Mouse (Mus musculus): ENCODE data around the gene Dnajc7. TPM values are rescaled to one million over a fixed set of nuclear protein-coding genes. Genes with fewer than 3 reads are reported as not detected.
"Not testable (repeated sequence)": the region's sequence is repeated elsewhere in the genome, so short reads cannot be mapped to it uniquely, and the experiment has no call there.

The Dnajc7 gene
- polyA plus RNA-seq, 1 experiment from 2014 or later, result 283 TPM

- Histone ChIP-seq H3K36me3 (ENCODE audit: poor library complexity, severe bottlenecking) (peaks cover 29% of the 10 kb centered on the region), H3K27me3 (0 out of 2 replicates have a peak, but pooled peaks cover 5% of the 10 kb centered on the region), H3K4me1 (peaks cover 32% of the 10 kb centered on the region), H3K4me3 (no peak overlapping the region), H3K9me3 (replicated peaks) (no peaks in the 10 kb centered on the region), H3K4me2 (no peak overlapping the region), H3K9ac (no peak overlapping the region), H3K27ac (no peak overlapping the region)
- WGBS, result 90% methylated on average over 5 of the region's 5 CpGs
- no peak for ATAC-seq
Measured at GRCm38 (mm10) chr11:100628056-100628455, 8.1 kb upstream of the Dnajc7 start.

DNA sequence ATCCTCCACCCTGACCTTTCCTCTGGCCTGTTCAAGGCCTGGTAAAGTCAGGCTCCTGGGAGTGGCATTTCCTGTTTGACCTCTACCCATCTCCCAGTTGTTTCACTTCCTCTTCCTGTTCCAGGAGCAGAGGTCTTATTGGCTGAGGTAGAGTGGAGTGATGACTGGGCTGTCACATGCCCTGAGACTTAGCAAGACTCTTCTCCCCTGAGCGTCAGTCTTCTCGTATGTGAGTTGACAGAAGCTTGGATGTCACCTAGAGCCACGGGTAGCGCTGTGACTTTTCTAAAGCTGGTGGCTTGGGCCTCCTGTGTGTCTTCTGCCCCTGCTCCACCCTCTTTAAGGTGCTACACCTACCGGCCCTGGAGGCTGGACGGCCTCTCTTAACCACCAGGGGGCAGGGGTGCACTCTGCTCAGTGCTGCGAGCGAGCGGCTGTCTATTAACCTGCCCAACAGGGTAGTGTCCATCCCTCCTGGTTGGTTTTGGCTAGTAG is 6.8 kb upstream of the Dnajc7 start:
- no peak overlapping the region for H3K27ac ChIP-seq
- 0 out of 2 replicates have a peak, but pooled peaks cover 3% of the 10 kb centered on the region for H3K27me3 ChIP-seq
- H3K4me2 ChIP-seq, result no peak overlapping the region
- no peaks in the 10 kb centered on the region for H3K9me3 ChIP-seq (replicated peaks)
- peaks cover 32% of the 10 kb centered on the region for H3K4me1 ChIP-seq
- peaks cover 29% of the 10 kb centered on the region for H3K36me3 ChIP-seq (ENCODE audit: poor library complexity, severe bottlenecking)
- H3K4me3 ChIP-seq, result no peak overlapping the region
- 27% methylated on average over 9 of the region's 9 CpGs for WGBS
- H3K9ac ChIP-seq, result no peak overlapping the region
- peak; percentile 58 for ATAC-seq

DNA sequence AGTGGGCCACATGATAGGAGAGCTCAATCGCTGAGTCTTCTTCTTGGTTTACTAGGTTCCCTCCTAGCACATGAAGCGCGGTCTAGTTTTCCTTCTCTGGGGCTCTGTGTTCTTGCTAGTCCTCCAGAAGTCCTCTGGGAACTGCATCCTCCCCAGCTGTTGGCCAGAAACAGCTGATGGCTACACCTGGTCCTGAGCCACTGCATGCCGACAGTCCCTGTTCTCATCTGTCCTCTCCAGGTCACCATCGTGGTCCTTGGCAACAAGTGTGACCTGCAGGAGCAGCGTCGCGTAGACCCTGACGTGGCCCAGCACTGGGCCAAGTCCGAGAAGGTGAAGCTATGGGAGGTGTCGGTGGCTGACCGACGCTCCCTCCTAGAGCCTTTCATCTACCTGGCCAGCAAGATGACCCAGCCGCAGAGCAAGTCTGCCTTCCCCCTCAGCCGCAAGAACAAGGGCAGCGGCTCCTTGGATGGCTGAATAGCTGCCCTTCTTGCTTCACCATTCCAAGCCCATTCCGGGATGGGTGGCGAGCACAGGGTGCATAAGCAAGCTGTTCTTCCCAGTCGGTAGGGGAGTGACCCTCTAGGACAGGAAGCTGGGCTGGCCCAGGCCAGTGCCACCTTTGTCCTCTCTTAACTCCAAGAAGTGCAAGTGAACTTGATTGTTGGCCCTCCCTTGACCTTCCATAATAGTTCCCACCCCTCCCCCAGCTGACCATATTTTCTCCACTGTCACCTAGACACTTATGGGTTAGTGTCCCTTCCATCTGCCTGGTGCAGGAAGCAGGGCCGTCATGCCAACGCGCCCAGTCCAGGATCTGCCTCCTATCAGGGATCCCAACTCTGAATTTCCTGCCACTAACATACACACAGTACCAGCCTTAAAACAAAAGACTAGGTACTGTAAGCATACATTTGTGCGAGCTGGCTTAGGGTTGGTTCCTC is 6.1 kb upstream of the Dnajc7 start:
- ATAC-seq, result no peak
- Histone ChIP-seq H3K27ac (no peak overlapping the region), H3K4me1 (peaks cover 32% of the 10 kb centered on the region), H3K27me3 (0 out of 2 replicates have a peak, but pooled peaks cover 3% of the 10 kb centered on the region), H3K9me3 (replicated peaks) (no peaks in the 10 kb centered on the region), H3K9ac (no peak overlapping the region), H3K4me3 (no peak overlapping the region), H3K4me2 (no peak overlapping the region), H3K36me3 (ENCODE audit: poor library complexity, severe bottlenecking) (peaks cover 29% of the 10 kb centered on the region)
- 94% methylated on average over 23 of the region's 23 CpGs for WGBS

- Histone ChIP-seq H3K9ac (peak overlapping the region; percentile 37), H3K4me1 (peaks cover 33% of the 10 kb centered on the region), H3K27me3 (no peaks in the 10 kb centered on the region), H3K4me3 (peak overlapping the region; percentile 82), H3K36me3 (ENCODE audit: poor library complexity, severe bottlenecking) (peaks cover 29% of the 10 kb centered on the region), H3K9me3 (replicated peaks) (no peaks in the 10 kb centered on the region), H3K4me2 (peak overlapping the region; percentile 78), H3K27ac (no peak overlapping the region)
- 48% methylated on average over 5 of the region's 5 CpGs for WGBS
- no peak for ATAC-seq
Measured at GRCm38 (mm10) chr11:100623867-100624266, 3.9 kb upstream of the Dnajc7 start.

DNA sequence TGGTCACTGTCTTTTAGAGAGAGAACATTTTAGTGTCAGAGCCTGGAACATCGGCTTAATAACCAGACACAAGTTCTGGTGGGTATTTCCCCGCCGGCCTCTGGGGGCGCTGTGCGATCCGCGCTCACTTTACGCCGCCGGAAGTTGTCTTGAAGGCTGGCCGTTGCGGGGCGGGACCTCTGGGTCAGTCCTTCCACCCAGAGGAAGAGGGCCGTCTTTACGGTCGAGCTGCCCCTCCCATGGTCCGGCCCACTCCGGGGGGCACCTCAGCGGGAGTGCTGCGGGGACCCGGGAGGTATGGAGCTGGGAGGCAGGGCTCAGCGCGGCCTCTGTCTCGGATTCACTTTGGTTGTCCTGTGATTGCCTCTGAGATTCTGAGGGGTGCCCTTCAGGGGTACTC is 2.7 kb upstream of the Dnajc7 start:
- peak; percentile 63 for ATAC-seq
- H3K27ac ChIP-seq, result peak overlapping the region; percentile 74
- peak overlapping the region; percentile 89 for H3K9ac ChIP-seq
- peak overlapping the region; percentile 78 for H3K4me2 ChIP-seq
- H3K36me3 ChIP-seq (ENCODE audit: poor library complexity, severe bottlenecking), result peaks cover 29% of the 10 kb centered on the region
- under 1% methylated on average over 24 of the region's 24 CpGs for WGBS
- peaks cover 32% of the 10 kb centered on the region for H3K4me1 ChIP-seq
- H3K27me3 ChIP-seq, result no peaks in the 10 kb centered on the region
- peak overlapping the region; percentile 82 for H3K4me3 ChIP-seq
- no peaks in the 10 kb centered on the region for H3K9me3 ChIP-seq (replicated peaks)

DNA sequence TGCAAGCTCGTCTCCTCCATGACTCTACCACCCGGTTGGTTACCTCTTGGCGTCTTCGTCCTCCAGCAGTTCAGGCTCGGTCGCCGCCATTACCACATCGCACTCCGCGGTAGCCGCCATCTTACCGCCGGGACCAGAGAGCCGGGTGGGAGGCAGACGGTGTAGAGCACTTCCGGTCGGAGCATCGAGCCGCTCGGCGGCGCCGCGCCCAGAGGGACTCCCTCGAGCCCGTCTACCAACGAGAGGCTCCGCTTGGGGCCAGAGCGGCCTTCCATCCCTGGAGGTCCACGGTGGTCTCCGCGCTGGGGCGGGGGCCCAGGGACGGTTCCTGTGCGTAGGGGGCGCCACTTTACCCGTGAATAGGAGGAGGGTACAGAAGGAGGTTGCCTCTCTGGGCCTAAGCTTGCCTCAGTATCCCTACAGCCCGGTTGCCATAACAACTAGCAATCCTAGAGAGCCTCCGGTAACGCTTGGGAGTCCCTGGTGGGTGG is 438 bp downstream of the Dnajc7 start:
- Histone ChIP-seq H3K27ac (peak overlapping the region; percentile 85), H3K27me3 (no peaks in the 10 kb centered on the region), H3K4me1 (peaks cover 34% of the 10 kb centered on the region), H3K4me3 (peak overlapping the region; percentile 96), H3K36me3 (ENCODE audit: poor library complexity, severe bottlenecking) (peaks cover 11% of the 10 kb centered on the region; the same call in 1 of the 2 replicates), H3K9me3 (replicated peaks) (no peaks in the 10 kb centered on the region), H3K9ac (peak overlapping the region; percentile 90), H3K4me2 (peak overlapping the region; percentile 88)
- peak; percentile 98 for ATAC-seq
- under 1% methylated on average over 40 of the region's 40 CpGs for WGBS

- H3K9me3 ChIP-seq (replicated peaks), result no peaks in the 10 kb centered on the region
- peak within 1 kb of the TSS; percentile 96 for H3K4me3 ChIP-seq
- WGBS, result under 1% methylated on average over 36 of the region's 36 CpGs
- H3K9ac ChIP-seq, result peak within 1 kb of the TSS; percentile 90
- H3K27me3 ChIP-seq, result no peaks in the 10 kb centered on the region
- H3K36me3 ChIP-seq (ENCODE audit: poor library complexity, severe bottlenecking), result 0 out of 2 replicates have a peak, but pooled peaks cover 9% of the 10 kb centered on the region
- peak; percentile 62 for ATAC-seq
- peak within 1 kb of the TSS; percentile 85 for H3K27ac ChIP-seq
- H3K4me1 ChIP-seq, result peaks cover 28% of the 10 kb centered on the region
- H3K4me2 ChIP-seq, result peak within 1 kb of the TSS; percentile 88
Measured at GRCm38 (mm10) chr11:100618761-100619484, 1.0 kb downstream of the Dnajc7 start, which contains the start of gene Nkiras2. Nkiras2 (plus strand) TSS chr11:100619244.

GRCm38 (mm10) chr11:100617480-100617879 is 2.5 kb downstream of the Dnajc7 start:
- peak overlapping the region; percentile 88 for H3K4me2 ChIP-seq
- no peaks in the 10 kb centered on the region for H3K27me3 ChIP-seq
- WGBS, result 95% methylated on average over 4 of the region's 4 CpGs
- no peak overlapping the region for H3K27ac ChIP-seq
- peaks cover 20% of the 10 kb centered on the region for H3K4me1 ChIP-seq
- ATAC-seq, result no peak
- 0 out of 2 replicates have a peak overlapping the region, but pooled peaks have one; percentile 90 for H3K9ac ChIP-seq
- H3K4me3 ChIP-seq, result peak overlapping the region; percentile 96; the same call in 1 of the 2 replicates
- no peaks in the 10 kb centered on the region for H3K9me3 ChIP-seq (replicated peaks)
- 0 out of 2 replicates have a peak, but pooled peaks cover 9% of the 10 kb centered on the region for H3K36me3 ChIP-seq (ENCODE audit: poor library complexity, severe bottlenecking)

- peaks cover 20% of the 10 kb centered on the region for H3K4me1 ChIP-seq
- not testable (repeated sequence) for H3K27ac ChIP-seq; H3K4me2 ChIP-seq; H3K27me3 ChIP-seq; H3K9ac ChIP-seq; H3K4me3 ChIP-seq; H3K9me3 ChIP-seq (replicated peaks); ATAC-seq
- 89% methylated on average over 7 of the region's 7 CpGs for WGBS
- 0 out of 2 replicates have a peak, but pooled peaks cover 11% of the 10 kb centered on the region for H3K36me3 ChIP-seq (ENCODE audit: poor library complexity, severe bottlenecking)
Measured at GRCm38 (mm10) chr11:100616836-100617235, 3.1 kb downstream of the Dnajc7 start.

- Histone ChIP-seq H3K27me3 (no peaks in the 10 kb centered on the region), H3K9me3 (replicated peaks) (no peaks in the 10 kb centered on the region), H3K4me1 (peaks cover 20% of the 10 kb centered on the region), H3K27ac (no peak overlapping the region), H3K9ac (no peak overlapping the region), H3K36me3 (ENCODE audit: poor library complexity, severe bottlenecking) (0 out of 2 replicates have a peak, but pooled peaks cover 15% of the 10 kb centered on the region), H3K4me3 (no peak overlapping the region), H3K4me2 (no peak overlapping the region)
- WGBS, result 88% methylated on average over 5 of the region's 5 CpGs
- no peak for ATAC-seq
Measured at GRCm38 (mm10) chr11:100616332-100616731, 3.6 kb downstream of the Dnajc7 start.

GRCm38 (mm10) chr11:100613241-100613640 is 6.7 kb downstream of the Dnajc7 start:
- H3K4me2 ChIP-seq, result no peak overlapping the region
- WGBS, result 90% methylated on average over 3 of the region's 3 CpGs
- peaks cover 20% of the 10 kb centered on the region for H3K36me3 ChIP-seq (ENCODE audit: poor library complexity, severe bottlenecking)
- H3K27me3 ChIP-seq, result no peaks in the 10 kb centered on the region
- H3K4me1 ChIP-seq, result peaks cover 13% of the 10 kb centered on the region
- no peaks in the 10 kb centered on the region for H3K9me3 ChIP-seq (replicated peaks)
- no peak overlapping the region for H3K27ac ChIP-seq
- H3K9ac ChIP-seq, result no peak overlapping the region
- no peak for ATAC-seq
- H3K4me3 ChIP-seq, result no peak overlapping the region
